Mouse (Mus musculus): ENCODE results near the gene Rfx4. TPM values are rescaled to one million over a fixed set of nuclear protein-coding genes. Genes with fewer than 3 reads are reported as not detected.

Rfx4 gene
- polyA plus RNA-seq, 1 experiment = 0.30 TPM

- Histone ChIP-seq H3K9ac (ENCODE audit: low read depth, poor library complexity, severe bottlenecking) (no peak overlapping the region), H3K27ac (ENCODE audit: insufficient read depth, low read length) (no peak overlapping the region), H3K4me3 (ENCODE audit: low read depth, low read length) (no peak overlapping the region), H3K4me1 (ENCODE audit: control insufficient read depth, insufficient read depth, low read length) (peaks cover 3% of the 10 kb centered on the region), H3K9me3 (replicated peaks; ENCODE audit: control insufficient read depth, insufficient read depth, low read length, poor library complexity, severe bottlenecking) (no peaks in the 10 kb centered on the region), H3K36me3 (ENCODE audit: control insufficient read depth, insufficient read depth, low read length, poor library complexity, severe bottlenecking) (no peaks in the 10 kb centered on the region; the same call in 1 of the 2 replicates), H3K27me3 (ENCODE audit: control insufficient read depth, insufficient read depth, low read length, poor library complexity, severe bottlenecking) (no peaks in the 10 kb centered on the region)
- TF ChIP-seq CTCF (IDR thresholded peaks at IDR 0.05; ENCODE audit: low read depth, low read length) (no peak), POLR2A (IDR thresholded peaks at IDR 0.05; ENCODE audit: insufficient read depth, low read length) (no peak), EP300 (IDR thresholded peaks at IDR 0.05; ENCODE audit: insufficient read depth, low read depth, low read length) (no peak)
These were observed 33.2 kb upstream of the Rfx4 start for GRCm38 (mm10) chr10:84722711-84723110.

GRCm38 (mm10) chr10:84727005-84727404 is 28.9 kb upstream of the Rfx4 start:
- Histone ChIP-seq H3K9ac (ENCODE audit: low read depth, poor library complexity, severe bottlenecking) (no peak overlapping the region), H3K4me3 (ENCODE audit: low read depth, low read length) (no peak overlapping the region), H3K27ac (ENCODE audit: insufficient read depth, low read length) (no peak overlapping the region), H3K9me3 (replicated peaks; ENCODE audit: control insufficient read depth, insufficient read depth, low read length, poor library complexity, severe bottlenecking) (no peaks in the 10 kb centered on the region), H3K4me1 (ENCODE audit: control insufficient read depth, insufficient read depth, low read length) (no peaks in the 10 kb centered on the region), H3K27me3 (ENCODE audit: control insufficient read depth, insufficient read depth, low read length, poor library complexity, severe bottlenecking) (no peaks in the 10 kb centered on the region), H3K36me3 (ENCODE audit: control insufficient read depth, insufficient read depth, low read length, poor library complexity, severe bottlenecking) (no peaks in the 10 kb centered on the region; the same call in 1 of the 2 replicates)
- no peak for TF ChIP-seq CTCF (IDR thresholded peaks at IDR 0.05; ENCODE audit: low read depth, low read length)
- TF ChIP-seq EP300 (IDR thresholded peaks at IDR 0.05; ENCODE audit: insufficient read depth, low read depth, low read length) = no peak
- no peak for TF ChIP-seq POLR2A (IDR thresholded peaks at IDR 0.05; ENCODE audit: insufficient read depth, low read length)

GRCm38 (mm10) chr10:84727760-84728159 is 28.1 kb upstream of the Rfx4 start:
- Histone ChIP-seq H3K36me3 (ENCODE audit: control insufficient read depth, insufficient read depth, low read length, poor library complexity, severe bottlenecking) (no peaks in the 10 kb centered on the region; the same call in 1 of the 2 replicates), H3K27ac (ENCODE audit: insufficient read depth, low read length) (no peak overlapping the region), H3K9me3 (replicated peaks; ENCODE audit: control insufficient read depth, insufficient read depth, low read length, poor library complexity, severe bottlenecking) (no peaks in the 10 kb centered on the region), H3K9ac (ENCODE audit: low read depth, poor library complexity, severe bottlenecking) (no peak overlapping the region), H3K4me1 (ENCODE audit: control insufficient read depth, insufficient read depth, low read length) (no peaks in the 10 kb centered on the region), H3K4me3 (ENCODE audit: low read depth, low read length) (no peak overlapping the region), H3K27me3 (ENCODE audit: control insufficient read depth, insufficient read depth, low read length, poor library complexity, severe bottlenecking) (no peaks in the 10 kb centered on the region)
- TF ChIP-seq EP300 (IDR thresholded peaks at IDR 0.05; ENCODE audit: insufficient read depth, low read depth, low read length) = no peak
- no peak for TF ChIP-seq POLR2A (IDR thresholded peaks at IDR 0.05; ENCODE audit: insufficient read depth, low read length)
- TF ChIP-seq CTCF (IDR thresholded peaks at IDR 0.05; ENCODE audit: low read depth, low read length) = no peak

- no peaks in the 10 kb centered on the region; the same call in 1 of the 2 replicates for H3K36me3 ChIP-seq (ENCODE audit: control insufficient read depth, insufficient read depth, low read length, poor library complexity, severe bottlenecking)
- H3K27ac ChIP-seq (ENCODE audit: insufficient read depth, low read length) = no peak overlapping the region
- no peaks in the 10 kb centered on the region for H3K27me3 ChIP-seq (ENCODE audit: control insufficient read depth, insufficient read depth, low read length, poor library complexity, severe bottlenecking)
- no peaks in the 10 kb centered on the region for H3K4me1 ChIP-seq (ENCODE audit: control insufficient read depth, insufficient read depth, low read length)
- no peak overlapping the region for H3K4me3 ChIP-seq (ENCODE audit: low read depth, low read length)
- no peak overlapping the region for H3K9ac ChIP-seq (ENCODE audit: low read depth, poor library complexity, severe bottlenecking)
- no peaks in the 10 kb centered on the region for H3K9me3 ChIP-seq (replicated peaks; ENCODE audit: control insufficient read depth, insufficient read depth, low read length, poor library complexity, severe bottlenecking)
- TF ChIP-seq CTCF (IDR thresholded peaks at IDR 0.05; ENCODE audit: low read depth, low read length) (peak; percentile 75), EP300 (IDR thresholded peaks at IDR 0.05; ENCODE audit: insufficient read depth, low read depth, low read length) (no peak)
These were observed 25.8 kb upstream of the Rfx4 start for GRCm38 (mm10) chr10:84730078-84730477.

- Histone ChIP-seq H3K9me3 (replicated peaks; ENCODE audit: control insufficient read depth, insufficient read depth, low read length, poor library complexity, severe bottlenecking) (no peaks in the 10 kb centered on the region), H3K36me3 (ENCODE audit: control insufficient read depth, insufficient read depth, low read length, poor library complexity, severe bottlenecking) (no peaks in the 10 kb centered on the region; the same call in 1 of the 2 replicates), H3K4me1 (ENCODE audit: control insufficient read depth, insufficient read depth, low read length) (no peaks in the 10 kb centered on the region), H3K9ac (ENCODE audit: low read depth, poor library complexity, severe bottlenecking) (no peak overlapping the region), H3K4me3 (ENCODE audit: low read depth, low read length) (no peak overlapping the region), H3K27me3 (ENCODE audit: control insufficient read depth, insufficient read depth, low read length, poor library complexity, severe bottlenecking) (no peaks in the 10 kb centered on the region), H3K27ac (ENCODE audit: insufficient read depth, low read length) (no peak overlapping the region)
- no peak for TF ChIP-seq CTCF (IDR thresholded peaks at IDR 0.05; ENCODE audit: low read depth, low read length)
- no peak for TF ChIP-seq EP300 (IDR thresholded peaks at IDR 0.05; ENCODE audit: insufficient read depth, low read depth, low read length)
- TF ChIP-seq POLR2A (IDR thresholded peaks at IDR 0.05; ENCODE audit: insufficient read depth, low read length) = no peak
These were observed 24.9 kb upstream of the Rfx4 start for GRCm38 (mm10) chr10:84730956-84731355.

- H3K9ac ChIP-seq (ENCODE audit: low read depth, poor library complexity, severe bottlenecking) = no peak overlapping the region
- no peak for TF ChIP-seq EP300 (IDR thresholded peaks at IDR 0.05; ENCODE audit: insufficient read depth, low read depth, low read length)
- TF ChIP-seq POLR2A (IDR thresholded peaks at IDR 0.05; ENCODE audit: insufficient read depth, low read length) = no peak
- TF ChIP-seq CTCF (IDR thresholded peaks at IDR 0.05; ENCODE audit: low read depth, low read length) = no peak
- H3K4me3 ChIP-seq (ENCODE audit: low read depth, low read length) = no peak overlapping the region
- no peaks in the 10 kb centered on the region for H3K4me1 ChIP-seq (ENCODE audit: control insufficient read depth, insufficient read depth, low read length)
- no peak overlapping the region for H3K27ac ChIP-seq (ENCODE audit: insufficient read depth, low read length)
- H3K36me3 ChIP-seq (ENCODE audit: control insufficient read depth, insufficient read depth, low read length, poor library complexity, severe bottlenecking) = no peaks in the 10 kb centered on the region
- H3K9me3 ChIP-seq (replicated peaks; ENCODE audit: control insufficient read depth, insufficient read depth, low read length, poor library complexity, severe bottlenecking) = no peaks in the 10 kb centered on the region
- H3K27me3 ChIP-seq (ENCODE audit: control insufficient read depth, insufficient read depth, low read length, poor library complexity, severe bottlenecking) = no peaks in the 10 kb centered on the region
These were observed 22.4 kb upstream of the Rfx4 start for GRCm38 (mm10) chr10:84733511-84733910.
